Mouse (Mus musculus) cerebellum, postnatal 10 days (tissue): Measurements from ENCODE around the gene Mab21l1.

Experiments
- DNase-seq, 2 experiments: peaks; one replicate each; pipeline ENCODE4 v3.0.0; 2021; ENCODE audit warnings: mixed read lengths in 2 of 2

The Mab21l1 gene

DNA sequence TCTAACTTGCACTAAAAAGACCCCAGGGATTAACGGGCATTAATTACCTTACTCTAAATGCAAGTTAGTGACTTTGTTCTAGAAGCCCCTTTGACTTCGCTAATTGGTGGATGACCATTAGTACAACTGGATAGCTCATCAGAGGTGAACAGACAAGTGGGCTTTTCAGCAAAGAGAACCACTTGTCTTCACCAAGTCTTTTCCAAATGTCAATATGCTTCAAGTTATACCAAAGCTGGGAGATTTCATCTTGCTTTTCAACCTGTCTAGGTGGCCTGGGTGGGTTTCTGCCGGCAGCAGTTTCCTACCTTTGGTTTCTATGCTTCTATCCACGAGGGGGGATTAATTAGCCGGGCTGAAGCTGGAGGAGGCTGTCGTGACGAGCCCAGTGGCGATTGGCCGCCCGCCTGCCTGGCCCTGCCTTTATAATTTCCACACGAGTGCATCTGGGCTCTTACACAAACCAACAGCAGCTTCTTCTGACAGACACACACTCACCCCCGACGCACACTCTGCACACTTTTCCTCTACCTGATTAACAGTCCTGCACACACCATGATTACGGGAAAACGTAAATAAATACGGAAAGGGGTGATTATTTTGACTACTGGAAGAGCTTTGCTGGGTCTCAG, at the start of gene Mab21l1:
Mab21l1 (plus strand) TSS at position 455 of the 632 bp plus-strand sequence.
- peak; percentile 97 to 98 for DNase-seq

DNA sequence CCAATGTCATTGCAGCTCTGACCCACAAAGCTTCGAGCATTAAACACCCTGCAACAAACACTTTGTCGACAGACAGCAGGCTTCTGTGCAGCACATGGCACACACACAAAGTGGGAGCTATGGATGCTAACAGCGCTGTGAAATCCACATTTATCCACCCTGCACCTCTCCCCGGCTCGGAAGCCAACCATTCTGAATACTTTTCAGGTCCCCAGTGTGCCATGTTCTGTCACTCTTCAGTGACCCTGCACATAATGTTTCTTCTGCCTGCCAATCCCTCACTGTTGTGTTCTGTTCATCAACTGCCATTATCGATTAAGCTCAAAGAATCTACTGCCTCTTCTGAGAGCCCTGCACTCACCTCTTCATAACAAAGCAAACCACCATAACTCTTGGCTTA, 48.6 kb upstream of the Mab21l1 start:
- DNase-seq: peak; percentile 23 to 54

DNA sequence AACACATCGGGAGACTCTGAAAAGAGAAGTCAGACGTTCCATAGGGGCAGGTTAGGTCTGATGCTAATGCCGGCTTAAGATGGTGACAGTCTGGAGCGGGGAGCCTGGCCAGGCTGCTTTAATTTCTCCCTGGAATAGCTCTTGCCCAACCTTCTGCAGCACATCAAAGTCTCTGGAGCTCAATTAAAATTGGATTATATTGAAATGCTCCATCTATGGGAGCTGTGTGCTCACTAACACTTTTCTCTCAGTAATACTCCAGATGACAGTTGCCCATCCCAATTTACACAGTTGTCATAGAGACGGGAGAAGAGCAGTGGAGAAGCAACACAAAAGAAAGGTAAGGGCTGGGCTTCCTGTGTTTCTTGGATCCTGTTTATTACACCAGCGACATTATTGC, 40.9 kb upstream of the Mab21l1 start:
- peak; percentile 34 to 37 for DNase-seq

DNA sequence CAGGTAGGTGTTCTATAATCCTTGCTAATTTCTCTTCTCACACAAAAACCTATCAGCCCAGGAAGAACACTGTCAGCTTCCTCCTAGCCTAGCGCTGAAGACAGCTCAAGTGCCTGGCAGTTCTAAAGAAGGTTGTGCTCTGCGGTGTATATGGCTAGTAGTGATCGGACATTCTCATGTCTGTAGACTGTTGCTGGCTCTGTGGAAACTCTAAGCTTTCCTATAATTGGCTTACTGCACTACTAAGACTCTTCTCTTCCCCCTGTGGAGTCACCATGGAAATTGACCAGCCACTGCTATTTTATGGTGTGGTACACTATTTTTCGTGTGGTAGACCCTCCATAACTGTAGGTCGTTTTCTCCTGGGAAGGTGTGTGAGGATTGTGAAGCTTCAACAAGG, 40.1 kb upstream of the Mab21l1 start:
- DNase-seq: no peak

DNA sequence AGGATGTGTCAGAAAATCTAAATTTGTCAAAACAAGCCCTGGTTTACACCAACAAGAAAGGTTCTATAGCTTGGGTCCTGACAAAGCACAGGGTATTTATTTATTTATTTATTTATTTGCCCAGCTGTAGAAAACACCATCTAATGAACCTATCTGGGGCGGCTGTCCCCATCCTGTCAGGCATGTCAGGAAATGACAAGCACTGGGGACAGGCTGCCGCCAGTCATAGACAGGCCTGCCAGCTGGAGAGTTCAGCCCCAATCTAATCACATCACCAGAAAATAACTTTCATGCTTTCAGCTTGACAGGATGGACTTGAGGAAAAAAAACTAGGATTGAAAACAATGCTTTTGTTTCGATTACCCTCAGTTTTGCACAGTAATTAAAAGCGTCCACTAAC, 39.7 kb upstream of the Mab21l1 start:
- peak; percentile 48 to 60 for DNase-seq

DNA sequence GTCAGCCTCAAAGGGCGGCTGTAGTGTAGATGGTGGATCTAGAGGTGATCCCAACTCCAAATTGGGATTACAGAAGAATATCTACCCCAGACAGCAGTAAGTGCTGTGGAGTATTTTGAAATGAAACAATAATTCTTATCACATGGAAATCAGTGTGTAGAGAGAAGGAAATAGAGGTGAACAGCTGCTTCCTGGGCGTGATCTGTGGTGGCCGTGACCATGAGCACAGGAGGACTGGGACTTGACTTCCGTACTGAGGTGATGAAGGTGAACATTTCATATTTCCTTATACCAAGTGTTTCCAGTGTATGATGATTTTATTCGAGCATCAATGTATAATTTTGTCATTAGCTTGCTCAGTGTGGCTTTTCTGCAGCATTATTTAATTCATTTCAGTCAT, 38.4 kb upstream of the Mab21l1 start:
- DNase-seq: no peak

DNA sequence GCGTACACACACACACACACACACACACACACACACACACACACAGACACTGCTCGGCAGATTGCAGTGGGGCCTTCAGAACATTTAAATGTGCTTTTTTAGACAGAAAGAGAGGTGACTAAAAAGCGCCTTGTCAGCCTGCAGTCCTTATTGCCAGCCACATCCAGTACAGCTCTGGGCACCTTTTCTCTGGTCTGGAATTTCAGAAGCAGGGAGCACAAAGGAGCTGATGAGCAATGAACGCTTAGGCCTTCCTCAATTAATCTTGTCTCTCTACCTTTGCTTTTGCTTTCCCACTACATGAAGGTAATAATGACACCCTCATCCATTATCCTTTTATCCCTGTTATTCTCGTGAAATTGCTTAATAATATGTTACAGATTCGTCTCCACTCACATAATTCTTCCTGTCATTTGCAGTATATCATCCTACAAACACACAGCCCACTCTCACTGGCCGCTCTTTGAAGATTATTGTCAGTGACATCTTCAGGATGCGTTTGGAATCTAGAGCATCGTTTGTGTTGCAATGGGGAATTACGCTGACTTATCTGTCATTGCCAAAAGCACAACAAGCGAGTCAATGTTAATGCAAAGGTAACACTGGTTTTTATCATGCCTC, 31.8 kb upstream of the Mab21l1 start:
- peak in 1 of 2 experiments; percentile 31 for DNase-seq

DNA sequence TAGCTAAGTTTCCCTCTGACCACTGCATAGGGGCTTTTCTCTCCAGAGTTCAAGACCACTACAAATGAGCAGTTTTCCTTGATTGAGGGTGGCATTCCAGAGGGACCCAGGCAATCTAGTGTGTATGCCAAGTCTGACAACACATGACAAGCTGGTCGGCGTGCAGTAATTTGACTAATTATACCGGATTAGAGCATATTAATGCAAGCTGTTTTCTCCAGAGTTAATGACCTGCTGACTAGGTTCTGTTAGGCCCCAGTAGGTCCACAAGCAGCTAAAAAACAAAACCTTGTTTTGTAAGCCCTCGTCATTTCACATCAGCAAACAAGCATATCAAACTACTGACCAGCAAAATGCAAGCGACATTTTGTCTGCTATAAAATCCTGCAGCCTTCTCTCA, 30.9 kb upstream of the Mab21l1 start:
- DNase-seq: peak; percentile 62 to 65

DNA sequence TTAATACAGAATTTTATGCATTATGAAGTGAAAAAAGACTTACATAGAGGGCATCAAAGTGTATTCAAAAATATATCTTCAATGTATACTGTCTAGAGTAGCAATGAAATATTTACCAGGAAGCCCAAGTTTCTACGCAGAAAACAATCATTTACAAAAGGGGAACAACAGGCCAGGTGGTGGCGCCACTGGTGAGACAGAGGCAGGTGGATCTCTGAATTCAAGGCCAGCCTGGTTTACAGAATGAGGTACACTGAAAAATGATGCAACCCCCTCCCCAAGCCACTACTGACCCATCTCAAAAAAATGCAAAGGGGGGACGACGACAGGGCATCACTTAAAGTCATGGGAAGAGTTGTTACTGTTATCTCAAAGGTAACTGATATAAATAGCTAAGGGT, 29.8 kb upstream of the Mab21l1 start:
- DNase-seq: peak; percentile 53 to 57

DNA sequence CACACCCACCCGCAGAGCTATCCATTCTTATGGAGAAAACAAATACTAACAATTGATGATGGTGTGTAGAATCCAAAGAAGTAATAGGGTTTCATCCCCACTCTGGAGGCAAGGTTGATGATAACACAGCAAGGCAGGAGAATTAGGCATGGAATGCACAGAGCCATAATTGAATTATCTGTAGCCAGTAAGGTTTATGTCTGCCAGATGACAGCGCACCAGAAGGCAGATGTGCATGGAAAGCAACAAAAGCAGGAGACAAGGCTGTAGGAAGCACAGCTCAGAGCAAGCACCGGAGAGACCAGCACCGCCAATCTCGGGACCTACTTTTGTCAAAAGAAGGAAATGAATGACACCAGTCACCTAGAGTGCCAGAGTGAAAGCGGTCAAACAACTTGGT, 28.4 kb upstream of the Mab21l1 start:
- no peak for DNase-seq

DNA sequence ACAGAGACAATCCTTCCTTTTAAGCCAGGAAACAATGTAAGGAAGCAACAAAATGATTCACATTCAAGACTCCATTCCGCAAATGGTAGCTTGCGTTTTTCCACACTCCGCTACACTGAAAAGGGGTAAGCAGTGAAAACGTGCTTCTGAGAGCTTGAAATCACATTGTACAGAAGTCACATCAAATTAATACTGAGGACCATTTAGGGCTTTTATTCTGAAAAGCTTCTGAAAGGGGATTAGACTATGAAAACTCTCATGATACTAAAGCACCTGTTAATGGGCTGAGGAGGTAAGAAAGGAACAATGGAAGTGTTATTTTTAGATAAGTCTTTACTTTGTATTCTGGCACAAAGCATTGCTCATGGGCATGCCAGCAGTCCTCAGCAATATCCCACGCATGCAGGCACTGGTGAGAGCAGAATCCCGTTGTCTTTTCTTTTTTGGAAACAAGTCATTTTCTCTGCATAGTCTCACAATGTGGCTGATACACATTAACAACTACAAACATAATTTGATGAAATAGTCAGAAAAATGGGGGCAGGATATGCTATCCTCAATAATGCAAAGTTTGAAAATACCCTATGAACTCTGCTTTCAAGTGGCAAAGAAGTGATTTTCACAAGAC, 27.2 kb upstream of the Mab21l1 start:
- no peak for DNase-seq

DNA sequence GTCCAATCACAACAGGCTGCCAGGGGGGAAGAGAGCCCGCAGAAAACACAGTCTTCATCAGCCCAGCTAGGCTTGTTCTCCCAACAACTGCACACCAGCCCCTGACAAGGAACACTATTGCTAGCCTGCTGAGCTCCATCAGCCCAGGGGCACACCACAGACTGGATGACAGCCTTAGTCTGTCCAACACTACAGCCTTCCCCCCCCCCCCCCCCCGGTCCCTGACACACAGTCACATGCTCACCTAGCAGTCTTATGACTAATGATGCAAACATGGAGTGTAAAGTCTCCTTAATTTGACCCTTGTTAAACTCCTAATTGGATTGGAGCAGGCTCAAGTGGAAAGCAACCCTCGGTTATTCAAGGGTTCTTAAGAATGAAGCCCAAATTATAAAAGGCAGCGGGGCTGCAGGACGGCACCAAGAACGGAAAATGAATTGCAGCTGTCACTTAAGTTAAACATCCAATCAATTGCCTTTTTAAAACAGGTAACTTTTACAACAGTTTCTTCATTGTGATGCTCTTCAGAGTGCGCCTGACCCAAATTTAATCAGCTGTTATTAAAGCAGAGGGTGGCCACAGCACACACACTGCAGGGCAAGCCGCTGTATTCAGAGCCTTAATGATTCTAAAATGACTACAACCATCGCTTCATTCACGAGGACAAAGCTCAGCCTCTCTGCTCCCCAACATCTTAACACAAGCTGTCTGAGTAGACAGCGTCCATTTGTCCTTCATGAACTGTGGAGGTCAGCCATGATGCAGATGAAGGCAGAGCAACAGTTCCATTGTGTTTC, 26.3 kb upstream of the Mab21l1 start:
- DNase-seq: peak in 1 of 2 experiments; percentile 42

DNA sequence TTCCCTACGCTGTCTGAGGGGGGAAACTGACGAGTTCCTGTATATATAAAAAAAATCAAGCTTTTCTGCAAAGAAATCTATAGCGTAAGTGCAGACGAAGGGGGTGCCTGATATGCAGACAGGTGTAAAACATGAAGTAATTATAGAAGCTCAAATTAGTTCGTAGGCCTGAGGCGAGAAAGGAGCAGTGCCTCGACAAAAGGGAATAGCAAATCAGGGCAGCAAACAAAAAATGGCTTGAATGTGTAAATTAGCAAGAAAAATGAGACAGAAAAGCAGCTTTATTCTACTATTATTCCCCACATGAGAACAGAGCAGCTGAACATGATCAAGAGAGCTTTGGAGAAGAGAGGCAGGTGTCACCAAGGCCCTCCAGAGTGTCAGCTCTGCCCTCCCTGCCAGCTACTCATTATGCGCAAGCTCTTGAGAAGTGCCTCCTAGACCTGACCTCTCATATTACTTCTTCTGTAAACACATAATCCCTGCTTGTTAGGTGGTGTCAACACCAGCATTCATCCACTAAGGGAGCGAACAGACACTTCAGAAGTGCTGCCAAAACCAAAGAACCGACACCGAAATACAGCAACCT, 25.6 kb upstream of the Mab21l1 start:
- no peak for DNase-seq

DNA sequence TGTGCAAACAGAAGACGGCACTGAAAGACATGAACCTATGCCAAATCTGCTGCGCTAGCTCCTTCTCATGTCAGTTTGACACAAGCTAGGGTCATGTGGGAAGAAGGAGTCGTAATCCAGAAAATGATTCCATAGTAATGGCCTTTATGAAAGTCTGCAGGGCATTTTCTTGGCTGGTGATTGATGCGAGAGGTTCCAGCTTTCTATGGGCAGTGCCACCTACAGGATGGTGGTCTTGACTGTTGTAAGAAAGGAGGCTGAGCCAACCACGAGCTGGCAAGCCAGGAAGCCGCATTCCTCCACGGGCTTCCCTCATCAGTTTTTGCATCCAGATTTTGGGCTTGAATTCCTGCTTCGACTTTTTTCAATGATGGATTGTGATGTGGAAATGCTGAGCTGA, 24.0 kb upstream of the Mab21l1 start:
- peak; percentile 79 to 81 for DNase-seq

DNA sequence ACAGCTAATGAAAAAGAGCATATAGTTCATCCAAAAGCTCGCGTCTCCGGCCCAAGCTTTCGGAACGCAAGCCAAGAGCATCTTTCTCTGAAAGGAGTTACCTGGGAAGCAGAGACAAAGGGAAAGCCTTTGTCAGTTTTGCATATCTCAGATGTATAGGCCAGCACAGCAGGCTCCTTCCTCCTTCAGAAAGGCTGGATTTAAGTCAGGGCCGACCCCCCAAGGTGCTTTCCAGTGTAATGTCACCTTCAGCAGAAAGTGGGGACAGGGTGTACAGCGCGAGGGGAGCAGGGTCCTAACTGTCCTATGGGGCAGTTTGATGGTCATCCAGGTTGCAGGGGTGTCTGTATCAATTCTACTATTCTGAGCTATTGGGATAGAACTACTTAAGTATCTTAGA, 18.7 kb upstream of the Mab21l1 start:
- no peak for DNase-seq

DNA sequence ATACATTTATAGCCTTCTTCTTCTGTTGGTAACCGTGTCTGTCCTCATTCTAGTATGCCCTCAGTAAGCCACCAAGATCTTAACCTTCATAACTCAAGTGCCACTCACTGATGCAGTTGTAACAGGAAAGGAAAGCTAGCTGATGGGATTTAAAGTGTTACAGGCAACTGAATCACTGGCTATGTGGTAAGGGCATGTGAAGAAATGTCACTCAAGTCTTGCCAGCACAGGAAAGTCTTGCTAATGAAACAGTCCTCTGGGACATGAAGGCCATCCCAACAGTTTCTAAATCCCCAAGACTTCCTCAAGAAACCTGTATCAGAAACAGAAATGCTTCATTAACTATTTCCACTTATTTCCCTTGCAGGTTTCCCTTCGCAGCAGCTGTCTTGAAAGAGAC, 13.7 kb upstream of the Mab21l1 start:
- DNase-seq: no peak

DNA sequence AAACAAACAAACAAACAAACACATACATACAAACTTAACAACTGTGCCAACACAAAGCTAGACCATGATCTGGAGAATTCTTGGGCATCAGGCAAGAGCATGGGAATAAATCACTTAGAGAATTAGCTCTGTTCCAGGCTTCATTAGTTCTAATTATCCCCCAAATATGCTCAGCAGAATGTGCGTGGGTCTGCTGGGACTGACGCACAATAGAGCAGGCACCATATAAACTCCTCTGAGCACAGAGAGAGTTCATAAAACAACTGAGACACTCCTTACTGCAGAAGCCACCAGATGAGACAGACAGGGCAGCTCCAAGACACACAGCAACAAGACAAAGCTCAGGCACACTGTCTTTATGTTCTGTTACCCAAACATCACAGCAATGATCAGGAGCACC, 13.0 kb upstream of the Mab21l1 start:
- no peak for DNase-seq

DNA sequence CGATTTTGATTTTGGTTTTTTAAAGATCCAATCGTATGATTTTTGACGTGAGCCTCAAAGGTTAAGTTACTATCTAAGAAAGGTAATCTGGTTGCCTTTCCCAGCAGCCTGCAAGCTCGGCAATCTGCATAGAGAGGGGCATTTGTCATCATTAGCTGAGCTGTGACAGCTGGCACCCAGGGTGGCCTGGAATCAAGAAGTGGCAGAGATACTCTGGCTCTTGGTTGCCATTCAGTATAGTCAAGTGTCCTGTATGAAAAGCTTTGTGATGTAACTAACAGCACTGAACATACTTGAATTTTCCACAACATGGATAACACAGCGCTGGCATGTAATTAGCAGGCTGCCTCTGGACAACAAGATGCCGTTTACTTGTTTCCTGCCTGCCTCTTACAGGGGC, 8.1 kb upstream of the Mab21l1 start:
- DNase-seq: peak; percentile 83 to 88

DNA sequence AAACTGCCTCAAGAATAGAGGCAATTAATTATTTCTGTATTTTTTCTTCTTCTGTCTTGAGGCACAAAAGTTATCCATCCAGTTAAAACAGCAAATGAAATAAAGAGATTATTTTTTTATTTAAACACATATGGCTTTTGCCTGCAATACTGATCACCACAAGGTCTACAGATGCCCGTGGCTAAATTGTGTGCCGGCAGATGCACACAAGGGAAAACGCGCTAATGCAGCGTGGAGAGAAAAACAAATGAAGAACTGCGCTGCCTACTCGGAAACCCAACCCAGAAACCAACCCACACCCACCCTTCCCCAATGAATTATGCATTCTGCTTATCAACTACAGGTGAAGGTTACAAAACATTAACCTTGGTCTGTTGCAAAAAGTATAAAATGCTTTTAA, 7.1 kb upstream of the Mab21l1 start:
- peak; percentile 66 to 70 for DNase-seq

DNA sequence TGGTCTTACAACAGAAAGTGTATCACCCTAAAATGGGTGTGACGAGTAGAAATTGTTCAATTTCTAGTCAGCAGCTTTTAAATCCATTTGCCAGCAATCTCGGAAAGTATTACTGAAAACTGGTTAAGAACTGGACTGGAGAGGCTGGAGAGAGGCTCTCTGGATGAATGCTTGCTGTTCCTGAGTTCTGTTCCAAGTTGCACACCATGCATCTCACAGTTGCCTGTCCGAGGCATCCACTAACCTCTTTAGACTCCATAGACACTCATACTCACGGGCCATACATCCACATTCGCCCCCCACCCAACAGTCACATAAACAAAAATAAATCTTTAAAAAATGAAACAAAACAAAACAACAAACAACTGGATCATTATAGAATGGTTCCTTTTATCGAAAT, 6.6 kb upstream of the Mab21l1 start:
- peak; percentile 48 to 60 for DNase-seq

DNA sequence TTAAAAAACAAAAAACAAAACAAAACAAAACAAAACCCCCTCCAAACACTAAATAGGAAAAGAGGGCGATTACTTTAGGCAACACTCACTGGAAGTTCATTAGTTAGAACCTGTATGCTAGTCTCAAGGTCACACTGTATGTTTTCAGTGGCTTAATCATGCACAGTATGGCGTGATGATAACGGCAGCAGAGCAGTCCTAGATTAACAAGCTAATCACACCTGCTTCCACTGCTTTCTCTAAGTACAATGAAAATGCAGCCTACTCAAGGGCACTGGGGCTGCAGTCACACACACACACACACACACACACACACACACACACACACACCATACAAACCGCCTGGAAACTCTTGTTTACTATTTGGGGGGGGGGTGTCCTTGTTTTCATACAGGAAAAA, 4.8 kb upstream of the Mab21l1 start:
- DNase-seq: no peak

DNA sequence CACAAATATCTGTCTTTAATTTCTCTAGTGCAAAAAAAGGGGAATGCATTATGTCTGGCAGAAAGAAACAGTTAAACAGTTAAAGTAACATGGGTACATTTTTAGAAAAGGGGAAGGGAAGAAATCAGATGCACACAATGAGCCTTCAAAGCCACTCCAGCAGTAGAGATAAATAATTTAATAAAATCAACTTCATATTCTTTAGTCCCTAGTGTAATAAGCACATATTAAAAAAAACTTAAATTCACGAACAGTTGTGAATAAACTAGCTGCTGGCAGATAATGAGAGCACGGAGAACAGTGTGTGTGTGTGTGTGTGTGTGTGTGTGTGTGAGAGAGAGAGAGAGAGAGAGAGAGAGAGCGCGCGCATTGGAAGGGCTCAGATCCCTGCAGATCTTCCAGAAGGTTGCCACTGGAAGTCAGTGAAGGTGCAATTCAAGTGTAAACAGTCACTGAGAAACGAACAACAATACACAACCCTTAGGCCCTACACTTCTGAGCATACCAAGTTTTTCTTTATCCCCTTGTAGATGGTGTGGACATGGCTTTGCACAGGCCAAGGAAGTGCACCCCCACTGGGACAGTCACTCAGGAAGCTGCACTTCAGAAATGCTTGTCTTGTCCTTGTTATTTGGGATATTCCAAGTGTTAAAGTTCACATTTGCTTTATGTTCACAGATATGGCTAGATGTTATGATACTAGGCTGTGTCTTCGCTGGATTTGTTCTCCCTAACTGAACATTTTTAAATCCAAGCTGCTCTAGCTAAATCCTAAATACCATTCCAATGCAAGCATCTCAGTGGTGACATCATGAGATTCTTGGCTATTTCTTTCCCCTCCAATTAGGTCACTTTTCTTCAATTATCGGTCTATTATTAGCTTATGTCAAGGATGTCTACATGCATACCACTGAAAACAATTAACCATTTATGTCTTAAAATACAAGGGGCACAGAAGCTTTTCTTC, 3.3 kb upstream of the Mab21l1 start:
- DNase-seq: peak; percentile 75 to 81
